Mouse (Mus musculus): ENCODE measurements around the gene Cbx5.
A peak's percentile ranks its signal among the peaks of the same experiment; 100 is the strongest.

Gene Cbx5

DNA sequence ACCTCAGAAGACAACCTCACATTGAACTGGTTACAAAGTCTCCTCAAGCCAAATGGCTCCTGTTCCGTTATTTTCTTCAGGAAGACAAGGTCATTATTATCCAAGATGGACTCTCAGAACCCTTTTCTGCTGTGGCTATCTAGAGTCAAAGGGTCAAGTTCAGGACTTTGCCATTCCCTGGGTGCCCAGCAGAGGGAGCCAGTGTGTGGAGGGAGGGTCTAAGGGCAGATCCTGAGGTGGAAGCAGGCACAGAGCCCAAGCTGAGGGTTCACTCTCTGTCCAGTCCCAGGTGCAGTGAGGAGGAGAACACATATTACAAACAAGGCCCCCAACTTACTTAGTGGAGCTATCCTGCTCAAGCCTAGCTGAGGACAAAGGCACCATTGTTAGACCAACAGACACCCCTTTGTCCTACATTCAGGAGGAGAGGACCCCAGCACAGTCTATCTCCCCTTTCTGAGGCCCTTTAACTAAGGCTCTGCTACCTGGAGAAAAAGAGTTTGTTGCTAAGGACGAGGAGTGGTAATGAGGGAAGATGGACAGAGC lies 10.7 kb upstream of the Cbx5 start:
- DNase-seq (ENCODE audit: low read depth, low spot score): peak; percentile 92

GRCm38 (mm10) chr15:103249511-103249910 lies 9.9 kb upstream of the Cbx5 start:
- peak; percentile 59 for DNase-seq (ENCODE audit: low read depth, low spot score)

GRCm38 (mm10) chr15:103248401-103249313 lies 9.0 kb upstream of the Cbx5 start:
- peak; percentile 71 for DNase-seq (ENCODE audit: low read depth, low spot score)

DNA sequence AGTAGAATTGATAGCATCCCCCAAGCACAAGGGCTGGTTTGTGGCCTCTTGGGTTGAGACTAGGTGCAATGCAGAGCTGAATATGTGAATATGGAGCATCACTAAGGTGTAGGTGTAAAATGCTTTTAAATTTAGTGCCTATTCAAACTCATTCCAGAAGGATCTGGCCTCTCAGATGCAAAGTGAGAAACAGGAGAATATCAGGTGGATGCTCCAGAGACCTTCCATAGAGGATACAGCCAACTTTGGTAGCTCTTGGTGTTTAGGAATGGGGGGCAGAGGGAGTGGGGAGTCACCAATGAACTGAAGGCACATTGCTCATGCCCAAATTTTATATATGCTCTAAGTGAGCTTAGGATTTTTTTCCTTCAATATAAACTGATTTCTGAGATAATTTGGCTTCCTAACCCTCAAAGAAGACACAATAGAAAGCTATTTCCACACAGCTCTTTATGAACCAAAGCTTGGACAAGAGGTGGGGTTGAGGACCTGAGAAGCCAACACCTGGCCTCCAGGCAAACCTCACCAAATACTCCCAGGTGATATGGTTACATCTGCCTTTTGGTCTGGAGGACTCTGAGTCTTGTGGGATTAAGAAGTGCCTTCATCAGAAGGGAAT lies 8.3 kb upstream of the Cbx5 start:
- peak; percentile 66 for DNase-seq (ENCODE audit: low read depth, low spot score)

DNA sequence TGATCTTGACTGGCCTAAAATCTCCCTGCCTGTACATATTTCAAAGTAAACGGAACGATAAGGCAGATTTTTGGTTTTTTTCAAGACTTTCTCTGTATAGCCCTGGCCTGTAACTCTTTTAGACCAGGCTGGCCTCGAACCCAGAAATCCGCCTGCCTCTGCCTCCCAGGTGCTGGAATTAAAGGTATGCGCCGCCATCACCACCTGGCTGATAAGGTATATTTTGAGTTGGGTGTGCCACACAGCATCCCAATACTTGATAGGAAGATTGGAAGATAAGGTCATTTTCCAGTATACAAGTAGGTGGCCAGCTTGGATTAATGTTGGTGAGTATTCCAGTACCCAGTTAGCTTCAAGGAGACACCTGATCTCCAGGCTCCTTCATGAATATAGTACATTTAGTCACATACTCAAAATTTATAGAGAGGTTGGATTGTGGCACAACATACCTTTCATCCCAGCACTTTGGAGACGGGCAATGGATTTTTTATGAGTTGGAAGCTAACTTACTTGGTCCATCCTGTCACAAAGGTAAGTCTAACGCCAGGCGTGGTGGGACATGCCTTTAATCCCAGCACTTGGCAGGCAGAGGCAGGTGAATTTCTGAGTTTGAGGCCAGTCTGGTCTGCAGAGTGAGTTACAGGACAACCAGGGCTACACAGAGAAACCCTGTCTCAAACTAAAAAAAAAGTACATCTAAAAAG lies 7.6 kb upstream of the Cbx5 start:
- peak; percentile 45 for DNase-seq (ENCODE audit: low read depth, low spot score)

GRCm38 (mm10) chr15:103245616-103246015 lies 6.0 kb upstream of the Cbx5 start:
- peak; percentile 48 for DNase-seq (ENCODE audit: low read depth, low spot score)

- peak; percentile 50 for DNase-seq (ENCODE audit: low read depth, low spot score)
Measured at GRCm38 (mm10) chr15:103242885-103243284, 3.3 kb upstream of the Cbx5 start.

DNA sequence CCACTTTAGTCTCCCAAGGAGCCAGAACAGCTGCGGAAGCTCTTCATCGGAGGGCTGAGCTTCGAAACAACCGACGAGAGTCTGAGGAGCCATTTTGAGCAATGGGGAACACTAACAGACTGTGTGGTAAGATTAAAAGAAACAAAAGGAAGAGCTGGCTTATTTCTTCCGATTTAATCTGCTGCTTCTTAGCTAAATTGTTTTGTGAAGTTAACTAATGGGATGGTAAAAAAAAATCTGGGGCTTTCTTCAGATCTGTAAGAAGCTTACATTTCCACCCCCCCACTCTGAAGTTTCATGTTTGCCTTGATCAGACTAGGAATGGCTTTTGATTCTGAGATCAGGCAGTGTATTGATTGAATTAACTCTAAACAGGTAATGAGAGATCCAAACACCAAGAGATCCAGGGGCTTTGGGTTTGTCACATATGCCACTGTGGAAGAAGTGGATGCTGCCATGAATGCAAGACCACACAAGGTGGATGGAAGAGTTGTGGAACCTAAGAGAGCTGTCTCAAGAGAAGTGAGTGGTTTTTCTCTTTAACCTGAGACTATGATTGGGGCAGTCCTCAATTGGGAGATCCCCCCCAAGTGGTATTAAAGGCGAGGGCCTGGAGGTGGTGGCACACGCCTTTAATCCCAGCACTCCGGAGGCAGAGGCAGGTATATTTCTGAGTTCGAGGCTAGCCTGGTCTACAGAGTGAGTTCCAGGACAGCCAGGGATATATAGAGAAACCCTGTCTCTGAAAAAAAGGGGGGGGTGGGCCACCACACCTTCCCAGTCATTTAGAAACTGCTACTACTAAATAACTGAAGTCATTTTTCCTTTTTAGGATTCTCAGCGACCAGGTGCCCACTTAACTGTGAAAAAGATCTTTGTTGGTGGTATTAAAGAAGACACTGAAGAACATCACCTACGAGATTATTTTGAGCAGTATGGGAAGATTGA lies 1.7 kb upstream of the Cbx5 start:
- DNase-seq (ENCODE audit: low read depth, low spot score): peak; percentile 48

DNA sequence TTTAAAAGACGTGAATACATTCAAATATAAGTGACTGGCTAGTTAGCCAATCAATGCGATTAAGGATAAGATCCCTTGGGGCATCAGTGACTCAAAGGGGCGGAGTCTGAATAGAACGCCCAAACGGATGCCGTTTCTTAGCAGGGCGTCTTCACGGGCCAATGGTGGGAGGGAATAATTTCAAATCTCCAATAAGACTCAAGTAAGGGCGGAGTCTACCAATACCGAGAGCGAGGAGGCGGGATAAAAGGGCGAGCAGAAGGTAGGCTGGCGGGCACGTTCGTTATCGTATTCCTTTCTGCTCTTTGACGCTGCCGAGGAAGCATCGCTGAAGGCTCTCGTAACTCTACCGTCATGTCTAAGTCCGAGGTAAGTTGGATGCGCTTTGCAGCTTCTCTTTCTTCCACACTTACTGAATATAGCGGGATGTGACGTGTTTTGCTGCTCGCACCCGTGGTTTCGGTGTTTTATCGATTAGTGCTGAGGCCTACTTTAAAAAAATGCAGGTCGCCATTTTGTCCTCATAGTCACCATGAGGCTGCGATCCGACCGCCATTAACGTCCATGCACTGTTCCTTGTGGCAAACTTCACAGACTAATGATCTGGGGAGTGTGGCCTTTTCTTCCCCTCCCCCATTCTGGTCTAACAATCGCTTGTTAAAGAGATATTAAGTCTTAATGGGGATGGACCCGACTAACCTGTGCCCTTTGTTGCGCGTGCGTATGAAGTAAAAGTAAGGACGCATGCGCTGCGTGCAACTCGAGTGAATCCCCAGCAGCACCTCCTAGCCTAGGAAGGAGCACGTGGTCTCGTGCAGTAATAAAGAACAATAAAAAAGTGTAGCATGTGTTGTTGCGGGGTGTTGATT lies 778 bp upstream of the Cbx5 start, which contains the start of gene Hnrnpa1:
TSS of gene Hnrnpa1 (plus strand) at position 273 of the 869 bp plus-strand sequence.
- peak; percentile 99 for DNase-seq (ENCODE audit: low read depth, low spot score)

- peak; percentile 99 for DNase-seq (ENCODE audit: low read depth, low spot score)
Measured at GRCm38 (mm10) chr15:103239130-103239684, 409 bp downstream of the Cbx5 start.

DNA sequence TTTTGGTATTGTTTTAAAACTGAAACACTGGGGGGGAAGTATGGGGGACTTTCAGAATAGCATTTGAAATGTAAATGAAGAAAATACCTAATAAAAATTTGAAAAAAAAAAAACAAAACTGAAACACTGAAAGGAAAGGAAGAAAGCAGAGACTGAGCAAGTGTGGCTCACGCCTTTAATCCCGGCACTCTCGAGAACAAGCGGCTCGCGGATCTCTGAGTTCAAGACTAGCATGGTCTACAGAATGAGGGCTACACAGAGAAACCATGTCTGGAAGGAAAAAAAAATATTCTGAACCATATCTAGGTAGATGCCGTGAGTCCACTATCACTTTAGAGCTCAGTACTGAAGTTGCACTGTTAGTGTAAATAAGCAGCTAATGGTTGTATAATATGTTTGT lies 2.3 kb downstream of the Cbx5 start:
- DNase-seq (ENCODE audit: low read depth, low spot score): no peak

GRCm38 (mm10) chr15:103233119-103233518 lies 6.5 kb downstream of the Cbx5 start:
- DNase-seq (ENCODE audit: low read depth, low spot score): no peak

DNA sequence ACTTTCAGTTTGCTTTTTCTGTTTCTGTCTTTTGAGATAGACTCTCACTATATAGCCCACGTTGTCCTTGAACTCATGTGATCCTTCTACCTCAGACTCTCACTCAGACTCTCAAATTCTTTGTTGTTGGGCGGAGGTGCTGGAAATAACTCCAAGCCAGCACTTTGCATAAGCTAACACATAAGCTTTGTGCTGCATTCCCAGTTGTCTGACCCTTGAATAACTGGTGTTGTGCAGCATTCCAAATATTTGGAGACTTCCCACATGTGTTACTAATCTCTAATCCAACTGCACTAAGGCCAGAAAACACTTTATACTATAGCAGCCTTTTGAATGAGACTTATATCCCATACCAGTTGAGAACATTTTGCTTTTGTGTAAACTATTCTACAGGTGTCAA lies 10.7 kb downstream of the Cbx5 start:
- DNase-seq (ENCODE audit: low read depth, low spot score): peak; percentile 47

DNA sequence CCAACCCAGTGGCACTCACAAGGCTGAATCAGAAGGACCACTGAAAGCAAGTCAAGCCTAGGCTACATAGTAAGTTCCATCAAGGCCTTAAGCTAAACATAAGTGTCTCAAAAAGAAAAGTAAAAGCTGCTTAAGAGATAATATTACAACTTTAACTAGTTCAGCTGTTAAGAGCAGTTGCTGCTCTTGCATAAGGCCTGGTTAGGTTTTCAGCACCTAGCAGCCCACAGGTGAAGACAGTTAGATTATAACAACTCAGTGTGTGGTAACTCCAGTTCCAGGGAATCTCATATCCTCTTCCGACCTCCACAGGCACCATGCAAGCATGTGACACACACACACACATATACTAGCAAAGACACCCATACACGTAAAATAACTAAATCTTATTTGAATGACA lies 12.0 kb downstream of the Cbx5 start:
- DNase-seq (ENCODE audit: low read depth, low spot score): no peak

- DNase-seq (ENCODE audit: low read depth, low spot score): no peak
Measured at GRCm38 (mm10) chr15:103227022-103227421, 12.6 kb downstream of the Cbx5 start.

DNA sequence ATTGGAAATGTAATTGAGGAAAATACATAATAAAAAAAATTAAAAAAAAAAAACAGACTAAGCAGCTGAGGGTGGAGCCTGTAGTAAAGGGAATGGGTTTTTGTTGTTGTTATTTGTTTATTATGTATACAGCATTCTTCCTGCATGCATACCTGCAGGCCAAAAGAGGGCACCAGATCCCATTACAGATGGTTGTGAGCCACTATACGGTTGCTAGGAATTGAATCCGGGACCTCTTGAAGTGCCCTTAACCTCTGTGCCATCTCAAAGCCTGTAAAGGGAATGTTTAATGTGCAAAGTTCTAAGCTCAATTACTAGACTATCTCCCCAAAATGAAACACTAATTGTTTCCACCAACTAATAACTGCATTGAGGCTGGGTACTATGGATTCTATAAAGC lies 15.5 kb downstream of the Cbx5 start:
- DNase-seq (ENCODE audit: low read depth, low spot score): peak; percentile 70

- DNase-seq (ENCODE audit: low read depth, low spot score): no peak
Measured at GRCm38 (mm10) chr15:103221386-103221785, 18.2 kb downstream of the Cbx5 start.

DNA sequence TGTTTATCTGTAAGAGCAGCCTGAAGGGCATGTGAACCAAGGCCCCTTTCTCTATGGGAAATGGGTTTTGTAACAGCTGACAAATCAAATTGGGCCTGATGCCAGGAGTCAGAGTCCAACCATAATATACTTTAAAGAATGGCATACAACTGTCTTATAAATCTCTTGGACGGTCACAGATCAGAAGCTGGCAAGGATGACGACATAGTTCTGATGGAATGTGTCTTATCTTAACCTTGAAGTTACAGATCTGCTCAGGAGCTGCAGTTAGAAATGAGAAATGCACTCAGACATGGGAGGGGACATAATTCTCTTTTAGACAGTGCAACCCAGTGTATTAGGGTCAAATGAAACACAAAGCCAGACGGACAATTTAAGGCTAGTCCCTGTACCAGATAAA lies 18.8 kb downstream of the Cbx5 start:
- DNase-seq (ENCODE audit: low read depth, low spot score): no peak

- DNase-seq (ENCODE audit: low read depth, low spot score): peak; percentile 36
Measured at GRCm38 (mm10) chr15:103216052-103216451, 23.6 kb downstream of the Cbx5 start.
